Comparison of ENCODE assay signal across 13 mouse cellular contexts in genomic region chr1:182500224-182500623, GRCm38 (mm10). TPM values are rescaled to one million over a fixed set of nuclear protein-coding genes. Genes with fewer than 3 reads are reported as not detected.
A peak's percentile ranks its signal among the peaks of the same experiment; 100 is the strongest.
DNase-seq lines count a peak whose midpoint lies in the region; ATAC-seq and TF ChIP-seq lines count a peak whose summit lies in the region.
"Had no signal": no experiment of that assay in that cellular context is flagged by ENCODE, and none has a peak within 500 bp of the region (broad histone marks: within the 10 kb centered on the region; RNA-seq: fewer than 3 reads in every experiment).

No protein-coding gene starts in this region.

- no peak for TF ChIP-seq EP300 in heart, postnatal 0 days (IDR thresholded peaks at IDR 0.05; ENCODE audit: low read depth)

- H3K4me2 ChIP-seq in heart, postnatal 0 days (ENCODE audit: low read depth, low read length): no peak overlapping the region
- no peak overlapping the region for H3K4me2 ChIP-seq in stomach, embryonic 16.5 days (ENCODE audit: low read depth, low read length)
- H3K4me2 ChIP-seq: embryonic facial prominence, embryonic 13.5 days; forebrain, embryonic 15.5 days; limb, embryonic 15.5 days had no signal

- no peak overlapping the region for H3K4me3 ChIP-seq in kidney, adult 2 months (ENCODE audit: insufficient read depth, low read depth, low read length)
- peak overlapping the region; percentile 4 for H3K4me3 ChIP-seq in megakaryocyte, embryonic 14.5 days (replicated peaks)
- H3K4me3 ChIP-seq in heart, postnatal 0 days (ENCODE audit: low read depth, low read length): no peak overlapping the region
- no peak overlapping the region for H3K4me3 ChIP-seq in stomach, embryonic 16.5 days (replicated peaks; ENCODE audit: low read length)
- H3K4me3 ChIP-seq: embryonic facial prominence, embryonic 13.5 days; forebrain, embryonic 15.5 days; limb, embryonic 15.5 days had no signal

- H3K27ac ChIP-seq in kidney, adult 2 months (ENCODE audit: insufficient read depth, low read depth, low read length): peak overlapping the region; percentile 40
- peak overlapping the region; percentile 75 for H3K27ac ChIP-seq in heart, postnatal 0 days (ENCODE audit: low read depth)
- peak overlapping the region; percentile 49 for H3K27ac ChIP-seq in stomach, embryonic 16.5 days (ENCODE audit: low read length)
- H3K27ac ChIP-seq: embryonic facial prominence, embryonic 13.5 days; forebrain, embryonic 15.5 days had no signal

- TF ChIP-seq POLR2A in kidney, adult 2 months (IDR thresholded peaks at IDR 0.05; ENCODE audit: low read depth, low read length): no peak

- ATAC-seq in megakaryocyte, adult 5-6 weeks (ENCODE audit: poor library complexity, severe bottlenecking): no peak
- no peak for ATAC-seq in heart, postnatal 0 days (ENCODE audit: insufficient read depth, low read depth)
- ATAC-seq in stomach, embryonic 16.5 days (ENCODE audit: insufficient read depth, low FRiP score): no peak
- no peak for ATAC-seq in inflammation-experienced regulatory T-cells, adult 6 months
- ATAC-seq: forebrain, embryonic 15.5 days had no signal

- no peaks in the 10 kb centered on the region for H3K9me3 ChIP-seq in megakaryocyte, embryonic 14.5 days
- no peaks in the 10 kb centered on the region for H3K9me3 ChIP-seq in heart, postnatal 0 days (replicated peaks; ENCODE audit: control insufficient read depth, low read length)
- H3K9me3 ChIP-seq in stomach, embryonic 16.5 days (replicated peaks; ENCODE audit: control insufficient read depth, low read length): no peaks in the 10 kb centered on the region
- H3K9me3 ChIP-seq: embryonic facial prominence, embryonic 13.5 days; forebrain, embryonic 15.5 days; limb, embryonic 15.5 days had no signal

- no peaks in the 10 kb centered on the region for H3K36me3 ChIP-seq in kidney, adult 2 months (ENCODE audit: control insufficient read depth, insufficient read depth, low read length)
- H3K36me3 ChIP-seq in megakaryocyte, embryonic 14.5 days (replicated peaks; ENCODE audit: low read length): peaks cover 83% of the 10 kb centered on the region
- peaks cover 4% of the 10 kb centered on the region; the same call in 1 of the 2 replicates for H3K36me3 ChIP-seq in heart, postnatal 0 days (replicated peaks; ENCODE audit: control insufficient read depth, insufficient read depth, low read length)
- no peaks in the 10 kb centered on the region for H3K36me3 ChIP-seq in stomach, embryonic 16.5 days (ENCODE audit: control insufficient read depth, insufficient read depth, low read length)
- H3K36me3 ChIP-seq: forebrain, embryonic 15.5 days had no signal

- TF ChIP-seq CTCF in kidney, adult 2 months (conservative IDR thresholded peaks at IDR 0.05; ENCODE audit: insufficient read depth, insufficient read length, low read depth, low read length): no peak
- no peak for TF ChIP-seq CTCF in heart, postnatal 0 days (IDR thresholded peaks at IDR 0.05; ENCODE audit: low read depth)

- peak; percentile 55 for DNase-seq in kidney, adult 2 months
- DNase-seq in kidney, postnatal 10 days: no peak
- no peak for DNase-seq in heart, postnatal 0 days (ENCODE audit: low spot score)
- DNase-seq in layer of hippocampus, postnatal 10 days (ENCODE audit: low spot score in 2 of 2): no peak
- DNase-seq: cerebellum, postnatal 14 days; gastrocnemius, postnatal 36 days had no signal

- no peaks in the 10 kb centered on the region for H3K27me3 ChIP-seq in kidney, adult 2 months (replicated peaks; ENCODE audit: control insufficient read depth, insufficient read depth, low read length)
- H3K27me3 ChIP-seq in megakaryocyte, embryonic 14.5 days (replicated peaks): no peaks in the 10 kb centered on the region
- no peaks in the 10 kb centered on the region for H3K27me3 ChIP-seq in heart, postnatal 0 days (ENCODE audit: control insufficient read depth, insufficient read depth, low read length)
- H3K27me3 ChIP-seq in stomach, embryonic 16.5 days (ENCODE audit: control insufficient read depth, insufficient read depth, low read length): no peaks in the 10 kb centered on the region
- H3K27me3 ChIP-seq: embryonic facial prominence, embryonic 13.5 days; forebrain, embryonic 15.5 days; limb, embryonic 15.5 days had no signal

- WGBS in kidney, adult 2 months: 54% methylated on average over 4 of the region's 4 CpGs
- WGBS in heart, postnatal 0 days: 69% methylated on average over 4 of the region's 4 CpGs
- WGBS in stomach, embryonic 16.5 days: 68% methylated on average over 4 of the region's 4 CpGs

- H3K9ac ChIP-seq in heart, postnatal 0 days (replicated peaks; ENCODE audit: low read depth, low read length): no peak overlapping the region
- H3K9ac ChIP-seq in stomach, embryonic 16.5 days (ENCODE audit: low read length): 0 out of 2 replicates have a peak overlapping the region, but pooled peaks have one; percentile 4
- H3K9ac ChIP-seq: embryonic facial prominence, embryonic 13.5 days; forebrain, embryonic 15.5 days; limb, embryonic 15.5 days had no signal

- H3K4me1 ChIP-seq in kidney, adult 2 months (ENCODE audit: control insufficient read depth, insufficient read depth, low read length): peaks cover 34% of the 10 kb centered on the region
- H3K4me1 ChIP-seq in megakaryocyte, embryonic 14.5 days: peaks cover 95% of the 10 kb centered on the region
- peaks cover 74% of the 10 kb centered on the region for H3K4me1 ChIP-seq in heart, postnatal 0 days (ENCODE audit: control insufficient read depth, insufficient read depth)
- peaks cover 56% of the 10 kb centered on the region for H3K4me1 ChIP-seq in stomach, embryonic 16.5 days (ENCODE audit: control insufficient read depth, insufficient read depth, low read length)

RNA-seq across cellular contexts. Expression of gene Capn2, which starts 17.2 kb away (rescaled TPM):
- 31.7 and 33.0 TPM in 2 replicates for polyA plus RNA-seq in kidney, adult 2 months (2012; rRNA removed)
- 46.0 and 47.8 TPM in 2 replicates for polyA plus RNA-seq in megakaryocyte, embryonic 14.5 days (2012; ENCODE audit: insufficient read depth, low replicate concordance)
- 108 and 122 TPM in 2 replicates for total RNA-seq in megakaryocyte, adult 5-6 weeks (2015)
- total RNA-seq in megakaryocyte, adult 5-6 weeks (2017): 174 and 241 TPM in 2 replicates
- 71.2 and 85.4 TPM in 2 replicates for total RNA-seq in heart, postnatal 0 days (2014; rRNA removed; ENCODE audit: low replicate concordance)
- polyA plus RNA-seq in heart, postnatal 0 days (2015; fragmentation: Nextera tagmentation; extraction: Ambion mirVana): 56.8 and 62.6 TPM in 2 replicates
- polyA plus RNA-seq in stomach, embryonic 16.5 days (2015; fragmentation: Nextera tagmentation; extraction: Ambion mirVana): 127 and 139 TPM in 2 replicates
- 10 to 100 TPM; 75.3 to 77.7 TPM for total RNA-seq in layer of hippocampus, postnatal 10 days (2021)
- polyA plus RNA-seq in inflammation-experienced regulatory T-cells, adult 6 months (2017; shearing (Covaris generic)): 10 to 100 TPM; 24.1 to 68.6 (median 38.1) TPM
